ENCODE assay signal across 8 mouse cellular contexts in genomic region chr2:101762955-101763386, GRCm38 (mm10).
DNase-seq lines count a peak whose midpoint lies in the region; ATAC-seq and TF ChIP-seq lines count a peak whose summit lies in the region.

No protein-coding gene starts in this region.

- H3K9ac ChIP-seq in limb, embryonic 14.5 days (ENCODE audit: low read depth, low read length, severe bottlenecking), result no peak overlapping the region

- TF ChIP-seq CTCF in layer of hippocampus, adult 2 months (conservative IDR thresholded peaks at IDR 0.05), result no peak

- DNase-seq in layer of hippocampus, adult 2 months (ENCODE audit: low spot score in 2 of 2), result no peak
- no peak for DNase-seq in layer of hippocampus, postnatal 10 days (ENCODE audit: low spot score in 2 of 2)
- peak; percentile 28 for DNase-seq in gastrocnemius, postnatal 14 days
- DNase-seq in limb, embryonic 14.5 days (ENCODE audit: low spot score), result peak; percentile 16
- no peak for DNase-seq in MN1 (ENCODE audit: low spot score)
- DNase-seq in adrenal gland, adult 18-20 months (ENCODE audit: low spot score in 2 of 2), result no peak
- no peak for DNase-seq in cerebellum, adult 9-10 months

- no peak overlapping the region for H3K4me3 ChIP-seq in layer of hippocampus, adult 2 months
- H3K4me3 ChIP-seq in limb, embryonic 14.5 days (replicated peaks; ENCODE audit: low read length), result no peak overlapping the region
- no peak overlapping the region for H3K4me3 ChIP-seq in myocyte

- 50% methylated on average over 4 of the region's 4 CpGs for WGBS in limb, embryonic 14.5 days

- intact Hi-C loops in gastrocnemius, postnatal 14 days (cut with DNase I; ENCODE audit: low total_unique reads), result no loop called here

- no peak for TF ChIP-seq POLR2A in limb, embryonic 14.5 days (IDR thresholded peaks at IDR 0.05; ENCODE audit: borderline replicate concordance, extremely low read depth, insufficient read depth, insufficient read length)
- TF ChIP-seq POLR2A in myocyte (IDR thresholded peaks at IDR 0.05; ENCODE audit: insufficient read length, low read depth), result no peak

- no peak overlapping the region for H3ac ChIP-seq in myocyte (ENCODE audit: control insufficient read depth, insufficient read length)

- H3K27me3 ChIP-seq in limb, embryonic 14.5 days (ENCODE audit: control insufficient read depth, insufficient read depth, low read length), result no peaks in the 10 kb centered on the region
- H3K27me3 ChIP-seq in myocyte (ENCODE audit: control insufficient read depth, insufficient read depth, insufficient read length), result no peaks in the 10 kb centered on the region

- peaks cover 6% of the 10 kb centered on the region; the same call in 1 of the 2 replicates for H3K4me1 ChIP-seq in limb, embryonic 14.5 days (ENCODE audit: control insufficient read depth, insufficient read depth, low read length)

- peaks cover 3% of the 10 kb centered on the region; the same call in 1 of the 2 replicates for H3K36me3 ChIP-seq in limb, embryonic 14.5 days (ENCODE audit: control insufficient read depth, insufficient read depth, low read length)
- no peaks in the 10 kb centered on the region for H3K36me3 ChIP-seq in myocyte (ENCODE audit: control insufficient read depth, insufficient read depth)

- H3K79me2 ChIP-seq in myocyte (ENCODE audit: control insufficient read depth, insufficient read depth), result no peaks in the 10 kb centered on the region

- peak; percentile 64 for ATAC-seq in limb, embryonic 14.5 days (ENCODE audit: low FRiP score, low read depth)

- no peak overlapping the region for H3K4me2 ChIP-seq in limb, embryonic 14.5 days (replicated peaks; ENCODE audit: low read depth, low read length, severe bottlenecking)
- peak overlapping the region; percentile 91 for H3K4me2 ChIP-seq in myocyte (ENCODE audit: low read depth)

- no peaks in the 10 kb centered on the region for H3K9me3 ChIP-seq in limb, embryonic 14.5 days (ENCODE audit: control insufficient read depth, low read length)

- peak overlapping the region; percentile 23; the same call in 1 of the 2 replicates for H3K27ac ChIP-seq in layer of hippocampus, adult 2 months
- H3K27ac ChIP-seq in limb, embryonic 14.5 days (replicated peaks; ENCODE audit: low read depth, low read length), result peak overlapping the region; percentile 62; the same call in 1 of the 2 replicates

TF ChIP-seq in myocyte, 11 proteins besides CTCF, POLR2A, EP300 and RAD21:
- TF ChIP-seq USF1 (IDR thresholded peaks at IDR 0.05; ENCODE audit: low read depth) (no peak), MAX (IDR thresholded peaks at IDR 0.05; ENCODE audit: low read depth) (no peak), SRF (IDR thresholded peaks at IDR 0.05; ENCODE audit: control insufficient read depth, insufficient read length, low read depth) (no peak), TCF3 (IDR thresholded peaks at IDR 0.05; ENCODE audit: insufficient read length, low read depth) (peak; percentile 73), E2F4 (IDR thresholded peaks at IDR 0.05; ENCODE audit: insufficient read depth) (no peak), REST (IDR thresholded peaks at IDR 0.05; ENCODE audit: insufficient read depth, insufficient read length) (no peak), MYOD1 (IDR thresholded peaks at IDR 0.05; ENCODE audit: control insufficient read depth in 1 of 3, insufficient read length in 2 of 3, low read depth in 2 of 3) (peak; percentile 64 to 87 (median 86)), TCF12 (IDR thresholded peaks at IDR 0.05; ENCODE audit: insufficient read depth, poor library complexity, severe bottlenecking) (peak; percentile 71), MYOG (IDR thresholded peaks at IDR 0.05; ENCODE audit: control insufficient read depth in 1 of 3, insufficient read depth in 1 of 3, insufficient read length in 2 of 3, low read depth in 2 of 3) (peak; percentile 35 to 90 (median 87)), POLR2AphosphoS2 (IDR thresholded peaks at IDR 0.05; ENCODE audit: insufficient read length, low read depth) (no peak), CEBPB (IDR thresholded peaks at IDR 0.05; ENCODE audit: insufficient read depth, poor library complexity, severe bottlenecking) (no peak)

Comparison
In these comparisons a context has a peak if more than half of its experiments do, and no peak if none do; other contexts are left out.
1. DNase-seq: peak in gastrocnemius, postnatal 14 days (single experiment) and limb, embryonic 14.5 days (single experiment); none in layer of hippocampus, adult 2 months (0 of 2), layer of hippocampus, postnatal 10 days (0 of 2), MN1 (single experiment), adrenal gland, adult 18-20 months (0 of 2) and cerebellum, adult 9-10 months (single experiment).